Mouse (Mus musculus): ENCODE measurements around the gene Usp8.

The Usp8 gene

GRCm38 (mm10) chr2:126743389-126743788 is 36.3 kb downstream of the Usp8 start:
- DNase-seq: no peak

- DNase-seq: no peak
These were observed 48.5 kb downstream of the Usp8 start for GRCm38 (mm10) chr2:126755664-126756063.

- DNase-seq: no peak
These were observed 52.2 kb downstream of the Usp8 start for GRCm38 (mm10) chr2:126759351-126759750.

DNA sequence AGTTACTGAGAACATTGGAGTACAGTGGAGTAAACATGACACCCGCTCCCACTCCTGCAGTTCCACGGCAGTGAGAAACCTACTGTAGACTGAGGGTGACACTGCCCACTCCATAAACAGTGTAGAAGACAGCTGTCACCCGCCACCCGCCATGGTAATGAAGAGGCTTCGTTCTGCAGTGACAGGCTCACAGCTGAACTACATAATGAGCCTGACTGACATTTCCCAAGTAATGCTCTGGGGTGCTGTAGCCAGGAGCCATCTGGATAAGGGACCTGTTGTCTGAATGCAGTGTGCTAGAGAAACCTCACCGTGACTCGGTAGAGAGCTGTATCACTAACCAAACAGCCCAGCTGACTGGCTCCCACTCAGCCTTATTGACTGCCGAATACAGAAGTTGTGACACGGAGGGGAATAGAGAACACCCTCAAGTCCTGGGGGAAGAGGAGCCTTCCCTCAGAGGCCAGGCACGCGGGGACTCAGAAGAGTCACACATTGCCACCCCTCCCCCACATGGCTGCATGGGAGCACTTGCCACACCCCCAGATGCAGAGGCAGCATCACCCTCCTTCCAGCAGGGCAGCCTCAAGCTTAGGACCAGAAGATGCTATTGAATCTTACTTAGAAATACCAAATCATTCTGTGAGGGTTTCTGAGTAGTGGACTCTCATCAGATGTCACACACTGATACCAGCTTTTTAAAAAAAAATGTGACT is 58.9 kb downstream of the Usp8 start:
- DNase-seq: no peak

GRCm38 (mm10) chr2:126767599-126767998 is 60.5 kb downstream of the Usp8 start:
- DNase-seq: no peak

DNA sequence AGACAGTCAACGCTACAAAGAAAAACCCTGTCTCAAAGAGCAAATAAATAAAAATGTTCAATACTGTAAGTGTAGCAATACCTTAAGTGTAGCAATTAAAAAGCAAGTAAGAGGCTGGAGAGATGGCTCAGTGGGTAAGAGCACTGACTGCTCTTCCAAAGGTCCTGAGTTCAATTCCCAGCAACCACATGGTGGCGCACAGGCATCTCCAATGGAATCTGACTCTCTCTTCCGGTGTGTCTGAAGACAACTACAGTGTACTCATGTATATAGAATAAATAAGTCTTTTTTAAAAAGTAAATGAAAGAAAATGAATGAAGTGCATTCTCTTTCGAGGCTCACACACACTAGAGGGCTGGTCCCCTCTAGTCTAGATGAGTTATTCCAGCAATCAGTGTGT is 61.1 kb downstream of the Usp8 start:
- no peak for DNase-seq

- DNase-seq: no peak
These were observed 62.5 kb downstream of the Usp8 start for GRCm38 (mm10) chr2:126769431-126770181.

DNA sequence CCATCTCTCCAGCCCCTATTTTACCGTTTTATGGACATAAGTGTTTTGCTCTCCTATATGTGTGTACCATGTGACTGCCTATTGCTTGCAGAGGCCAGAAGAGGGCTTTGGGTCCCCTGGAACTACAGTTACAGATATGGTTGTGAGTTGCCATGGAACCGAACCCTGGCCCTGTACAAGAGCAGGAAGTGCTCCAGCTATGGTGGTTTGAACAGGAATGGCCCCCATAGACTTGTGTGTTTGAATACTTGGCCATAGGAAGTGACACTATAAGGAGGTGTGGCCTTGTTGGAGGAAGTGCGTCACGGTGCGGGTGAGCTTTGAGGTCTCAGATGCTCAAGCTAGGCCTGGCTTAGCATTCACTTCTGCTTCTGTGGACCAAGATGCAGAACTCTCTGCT is 65.1 kb downstream of the Usp8 start:
- no peak for DNase-seq

DNA sequence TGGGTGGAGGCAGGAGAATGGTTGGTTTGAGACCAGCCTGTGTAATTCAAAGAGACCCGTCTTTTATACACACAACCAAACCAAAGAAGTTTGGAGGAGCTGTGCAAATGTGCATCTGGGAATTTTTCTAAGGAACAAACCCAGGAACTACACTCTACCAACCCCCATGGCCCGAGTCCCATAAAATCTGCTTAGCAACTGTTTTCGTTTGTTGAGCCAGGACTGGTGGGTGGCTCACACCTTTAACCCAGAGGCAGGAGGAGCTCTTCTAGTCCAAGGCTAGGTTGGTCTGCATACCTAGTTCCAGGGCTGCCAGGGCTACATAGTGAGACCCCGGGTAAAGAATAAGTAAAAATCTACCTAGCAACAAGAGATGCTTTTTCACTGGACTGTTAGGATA is 68.8 kb downstream of the Usp8 start:
- DNase-seq: no peak

GRCm38 (mm10) chr2:126776416-126776815 is 69.3 kb downstream of the Usp8 start:
- DNase-seq: no peak

DNA sequence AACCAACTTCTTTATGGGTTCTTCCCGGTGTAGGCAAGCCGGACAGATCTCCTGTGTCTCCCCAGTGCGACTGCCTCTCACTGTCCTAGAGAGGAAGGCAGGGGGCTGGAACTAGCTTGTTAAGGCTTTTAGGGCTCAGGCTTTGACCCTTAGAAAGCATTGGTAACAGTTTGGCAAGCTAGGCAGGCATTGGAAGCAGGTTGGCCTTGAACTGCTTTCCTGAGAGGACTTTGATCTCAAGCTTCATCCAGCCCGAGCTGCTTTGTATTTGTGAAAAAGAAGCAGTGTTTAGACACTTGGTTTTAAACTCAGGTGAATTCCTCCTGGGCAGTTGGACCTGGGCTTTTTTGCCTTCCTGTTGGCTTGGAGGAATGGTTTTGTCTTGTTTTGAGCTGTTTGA is 71.7 kb downstream of the Usp8 start:
- DNase-seq: no peak

DNA sequence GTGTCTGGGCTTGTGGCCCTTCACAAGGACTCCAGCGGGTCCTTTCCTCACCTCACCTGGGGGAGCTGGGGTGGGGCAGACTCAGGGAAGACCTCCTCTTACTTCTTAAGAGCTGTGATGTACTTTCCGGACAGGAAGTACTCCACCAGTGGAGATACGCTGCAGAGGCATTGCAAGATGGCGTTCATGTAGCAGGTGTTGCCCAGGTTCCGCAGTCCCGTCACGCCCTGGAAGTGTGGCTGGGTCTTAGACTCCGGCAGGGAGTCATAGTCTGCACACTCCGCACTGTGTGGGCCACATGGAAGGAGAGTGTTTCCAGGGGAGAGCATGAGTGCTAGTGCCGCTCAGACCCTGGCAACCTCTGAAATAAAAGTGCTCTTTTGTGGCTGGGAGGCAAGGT is 73.2 kb downstream of the Usp8 start:
- DNase-seq: no peak

DNA sequence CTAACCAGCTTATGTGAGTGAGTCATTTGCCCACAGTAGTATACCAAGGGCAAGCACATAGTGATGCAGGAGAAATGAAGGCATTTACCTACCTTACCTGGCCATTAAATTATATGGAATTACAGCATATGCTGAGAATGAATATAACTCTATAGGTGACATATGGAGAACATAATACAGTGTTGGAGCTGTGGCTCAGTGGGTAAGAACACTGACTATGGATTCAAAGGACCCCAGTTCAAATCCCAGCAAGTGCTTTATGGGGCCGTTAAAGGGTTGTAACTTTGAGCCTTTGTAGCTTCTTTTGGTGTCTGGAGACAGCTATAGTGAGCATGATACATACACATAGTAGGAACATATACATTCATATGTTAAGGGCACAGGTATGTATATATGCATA is 74.3 kb downstream of the Usp8 start:
- DNase-seq: no peak

- DNase-seq: no peak
These were observed 75.3 kb downstream of the Usp8 start for GRCm38 (mm10) chr2:126782433-126782832.

- no peak for DNase-seq
These were observed 76.2 kb downstream of the Usp8 start, which contains the start of gene Usp50 for GRCm38 (mm10) chr2:126783370-126783769. Usp50 (minus strand) TSS chr2:126783470.

- no peak for DNase-seq
These were observed 80.7 kb downstream of the Usp8 start for GRCm38 (mm10) chr2:126787721-126788342.

GRCm38 (mm10) chr2:126792611-126793010 is 85.5 kb downstream of the Usp8 start:
- no peak for DNase-seq

DNA sequence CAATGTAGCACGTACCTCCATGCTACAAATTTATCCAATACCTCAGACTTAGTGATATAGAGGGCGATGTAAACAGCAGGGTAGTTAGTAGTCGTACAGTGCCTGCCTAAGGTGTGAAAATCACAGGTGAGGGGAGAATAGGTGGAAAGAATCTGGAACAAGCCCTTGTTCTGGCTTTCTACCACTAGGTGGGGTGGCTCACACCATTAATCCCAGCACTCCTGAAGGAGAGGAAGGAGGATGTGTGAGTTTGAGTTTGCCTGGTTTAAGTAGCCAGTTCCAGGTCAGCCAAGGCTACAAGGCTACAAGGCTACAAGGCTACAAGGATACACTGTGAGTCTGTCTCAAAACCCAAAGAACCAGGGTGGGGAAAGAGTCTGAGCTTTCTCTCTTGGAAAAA is 88.6 kb downstream of the Usp8 start:
- no peak for DNase-seq

DNA sequence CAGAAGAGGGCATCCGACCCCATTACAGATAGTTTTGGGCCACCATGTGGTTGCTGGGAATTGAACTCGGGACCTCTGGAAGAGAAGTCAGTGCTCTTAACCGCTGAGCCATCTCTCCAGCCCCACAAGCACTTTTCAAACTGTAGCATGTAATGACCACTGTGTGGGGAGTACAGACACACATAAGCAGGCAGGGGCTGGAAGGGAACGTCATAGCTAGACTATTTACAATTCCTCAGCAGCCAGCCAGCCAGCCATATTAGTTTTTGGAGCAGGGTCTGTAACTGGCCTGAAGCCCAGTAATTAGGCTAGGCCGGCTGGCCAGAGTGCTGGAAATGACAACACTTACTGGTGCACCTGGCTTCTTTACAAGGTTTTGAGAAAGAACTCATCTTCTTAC is 91.3 kb downstream of the Usp8 start:
- no peak for DNase-seq

DNA sequence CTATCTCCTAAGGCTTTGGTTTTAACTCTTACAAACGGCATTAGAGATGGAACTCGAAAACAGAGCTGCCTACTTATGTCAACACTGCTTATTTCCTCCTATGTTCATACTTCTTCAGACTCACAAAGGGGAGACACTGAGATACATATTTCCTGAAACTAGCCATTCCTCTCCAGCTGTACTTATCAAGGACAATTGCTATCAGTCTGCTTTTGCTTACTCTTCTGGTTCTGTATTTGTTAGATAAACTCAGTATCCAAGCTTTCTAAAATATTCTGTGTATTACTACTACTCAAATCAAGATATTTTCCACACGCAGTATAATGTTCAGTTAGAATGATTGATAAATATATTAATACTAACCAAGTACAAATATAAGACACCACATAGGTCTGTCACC is 94.9 kb downstream of the Usp8 start:
- DNase-seq: no peak

Measured in thymus, postnatal 25 days (tissue).